Mouse (Mus musculus) liver, embryonic 14.5 days (tissue): ENCODE data around the gene Tnrc6c. TPM values are rescaled to one million over a fixed set of nuclear protein-coding genes. Genes with fewer than 3 reads are reported as not detected.

Experiments used
- ATAC-seq: fragments of 200-750 bp; cut with Nextera tagmentation; 2 replicates; pipeline ENCODE4 v1.8.0; 2017; ENCODE audit warnings: moderate number of reproducible peaks, mild to moderate bottlenecking, moderate library complexity; ENCODE audit not compliant: insufficient read depth
- DNase-seq, 3 experiments: peaks; one replicate each; pipeline ENCODE4 v3.0.0-alpha.2; 2012 to 2013; ENCODE audit warnings: low read depth in 3 of 3, low spot score in 3 of 3
- H3K27ac ChIP-seq: fragments of 300-500 bp; sonication (generic); 2 replicates; pipeline ENCODE4 v1.5.1; 2014; ENCODE audit warnings: moderate library complexity, mild to moderate bottlenecking, control low read depth, inconsistent platforms
- H3K27me3 ChIP-seq: fragments of 300-500 bp; sonication (generic); 2 replicates; pipeline ENCODE4 v1.6.1; 2014; ENCODE audit warnings: mild to moderate bottlenecking, low read length, moderate library complexity; ENCODE audit not compliant: control insufficient read depth, insufficient read depth
- H3K36me3 ChIP-seq: fragments of 300-500 bp; sonication (generic); replicated peaks from 2 replicates; pipeline ENCODE4 v1.6.1; 2014; ENCODE audit warnings: low read depth; ENCODE audit not compliant: control insufficient read depth, insufficient read depth
- H3K4me1 ChIP-seq, 2 experiments: fragments of 200-500 bp in 1 of 2; fragments of 300-500 bp in 1 of 2; sonication (generic) in 1 of 2; replicated peaks; 2 replicates each; pipeline ENCODE4 v1.6.1; 2012 to 2014; ENCODE audit warnings: antibody characterized with exemption in 1 of 2, inconsistent platforms in 1 of 2, low read length in 1 of 2; ENCODE audit not compliant: control insufficient read depth in 2 of 2, insufficient read depth in 2 of 2
- H3K4me2 ChIP-seq: fragments of 300-500 bp; sonication (generic); 2 replicates; pipeline ENCODE4 v1.6.1; 2014; ENCODE audit warnings: low read depth, mild to moderate bottlenecking, control low read depth, moderate library complexity
- H3K4me3 ChIP-seq, 2 experiments: fragments of 200-500 bp in 1 of 2; fragments of 300-500 bp in 1 of 2; sonication (generic) in 1 of 2; 2 replicates each; pipeline ENCODE4 v1.5.1; 2012 to 2014; ENCODE audit warnings: low read depth in 2 of 2, low read length in 2 of 2, mild to moderate bottlenecking in 2 of 2, control low read depth in 1 of 2, inconsistent platforms in 1 of 2, moderate library complexity in 1 of 2; ENCODE audit not compliant: insufficient read depth in 1 of 2
- H3K9ac ChIP-seq: fragments of 300-500 bp; sonication (generic); replicated peaks from 2 replicates; pipeline ENCODE4 v1.6.1; 2014; ENCODE audit warnings: mild to moderate bottlenecking, control low read depth, moderate library complexity
- H3K9me3 ChIP-seq: fragments of 300-500 bp; sonication (generic); 2 replicates; pipeline ENCODE4 v1.6.1; 2016; ENCODE audit warnings: low read length, mixed read lengths; ENCODE audit not compliant: control insufficient read depth
- CTCF ChIP-seq: IDR thresholded peaks from 2 replicates; pipeline ENCODE4 v1.5.1; 2016; ENCODE audit warnings: antibody characterized with exemption, low read depth, control low read depth
- EP300 ChIP-seq: IDR thresholded peaks from 2 replicates; pipeline ENCODE4 v1.6.1; 2016; ENCODE audit warnings: antibody characterized with exemption, low read depth
- WGBS: fragments of 180-500 bp; shearing (Covaris S2); extraction: QIAGEN DNeasy Blood & Tissue Kit; methylation state at CpG from one replicate; pipeline ENCODE4 v1.1.7; 2014; ENCODE audit not compliant: insufficient replicate concordance; 5-methylcytosine and 5-hydroxymethylcytosine counted together
- polyA plus RNA-seq, 2 experiments: library from polyadenylated mRNA; depleted of rRNA in 1 of 2; stranded (reverse) in 1 of 2; unstranded in 1 of 2; fragments of >200 nt; fragmentation: Nextera tagmentation in 1 of 2; extraction: Ambion mirVana in 1 of 2; gene quantifications; 2 replicates each; pipeline versions ENCODE4 v1.2.1 to v1.2.3; 2012 to 2014

Gene Tnrc6c
- polyA plus RNA-seq, 2 experiments: 2.4 to 3.7 TPM

- TF ChIP-seq EP300: no peak
- TF ChIP-seq CTCF: no peak
- Histone ChIP-seq H3K27ac (peak overlapping the region; percentile 6), H3K9ac (peak overlapping the region; percentile 51), H3K4me1 (peaks cover 36% of the 10 kb centered on the region in 2 experiments), H3K27me3 (no peaks in the 10 kb centered on the region), H3K4me2 (peak overlapping the region; percentile 87), H3K36me3 (peaks cover 72% of the 10 kb centered on the region), H3K4me3 (peak overlapping the region; percentile 51 to 77), H3K9me3 (no peaks in the 10 kb centered on the region)
- WGBS: 86% methylated on average over 7 of the region's 7 CpGs
- no peak for ATAC-seq
- DNase-seq: no peak
Measured at GRCm38 (mm10) chr11:117801650-117802049, 147.6 kb downstream of the Tnrc6c start.

- H3K4me2 ChIP-seq: peak overlapping the region; percentile 87
- no peak for ATAC-seq
- peaks cover 29 to 30% of the 10 kb centered on the region in 2 experiments for H3K4me1 ChIP-seq
- peak overlapping the region; percentile 47; the same call in 1 of the 2 replicates for H3K9ac ChIP-seq
- peaks cover 85% of the 10 kb centered on the region for H3K36me3 ChIP-seq
- WGBS: 87% methylated on average over 3 of the region's 3 CpGs
- peak overlapping the region; percentile 22; the same call in 1 of the 2 replicates for H3K27ac ChIP-seq
- no peaks in the 10 kb centered on the region for H3K9me3 ChIP-seq
- no peaks in the 10 kb centered on the region for H3K27me3 ChIP-seq
- TF ChIP-seq CTCF: no peak
- TF ChIP-seq EP300: no peak
- peak overlapping the region; percentile 11 to 22; a peak in 3 of 4 replicates for H3K4me3 ChIP-seq
- no peak for DNase-seq
Measured at GRCm38 (mm10) chr11:117803166-117803688, 149.1 kb downstream of the Tnrc6c start.

GRCm38 (mm10) chr11:117806781-117807180 lies 152.7 kb downstream of the Tnrc6c start:
- Histone ChIP-seq H3K36me3 (peaks cover 61% of the 10 kb centered on the region), H3K4me3 (no peak overlapping the region), H3K4me2 (no peak overlapping the region), H3K27me3 (no peaks in the 10 kb centered on the region), H3K9me3 (no peaks in the 10 kb centered on the region), H3K4me1 (peaks cover 21 to 25% of the 10 kb centered on the region in 2 experiments), H3K27ac (no peak overlapping the region), H3K9ac (no peak overlapping the region)
- WGBS: 91% methylated on average over 6 of the region's 6 CpGs
- ATAC-seq: no peak
- TF ChIP-seq EP300 (no peak), CTCF (no peak)
- DNase-seq: no peak

GRCm38 (mm10) chr11:117809407-117810311 lies 155.6 kb downstream of the Tnrc6c start, which contains the start of the genes Gm20708 and Syngr2:
Gene Gm20708, plus strand, starts transcription at chr11:117809668.
Gene Syngr2, plus strand, starts transcription at chr11:117809668.
- peaks cover 13 to 17% of the 10 kb centered on the region in 2 experiments for H3K4me1 ChIP-seq
- peak within 1 kb of the TSS; percentile 77 for H3K27ac ChIP-seq
- peak within 1 kb of the TSS; percentile 84 for H3K4me2 ChIP-seq
- H3K27me3 ChIP-seq: no peaks in the 10 kb centered on the region
- peak within 1 kb of the TSS; percentile 70 to 72 for H3K4me3 ChIP-seq
- under 1% methylated on average over 75 of the region's 75 CpGs for WGBS
- H3K9me3 ChIP-seq: no peaks in the 10 kb centered on the region
- peak; percentile 71 for ATAC-seq
- peak within 1 kb of the TSS; percentile 94 for H3K9ac ChIP-seq
- H3K36me3 ChIP-seq: peaks cover 61% of the 10 kb centered on the region
- no peak for DNase-seq
- TF ChIP-seq EP300 (peak; percentile 20; the same call in 1 of the 2 replicates), CTCF (no peak)
